Mouse (Mus musculus): ENCODE measurements around the gene Hbb-bt.
"Not testable (repeated sequence)": the region's sequence is repeated elsewhere in the genome, so short reads cannot be mapped to it uniquely, and the experiment has no call there.

Gene Hbb-bt

DNA sequence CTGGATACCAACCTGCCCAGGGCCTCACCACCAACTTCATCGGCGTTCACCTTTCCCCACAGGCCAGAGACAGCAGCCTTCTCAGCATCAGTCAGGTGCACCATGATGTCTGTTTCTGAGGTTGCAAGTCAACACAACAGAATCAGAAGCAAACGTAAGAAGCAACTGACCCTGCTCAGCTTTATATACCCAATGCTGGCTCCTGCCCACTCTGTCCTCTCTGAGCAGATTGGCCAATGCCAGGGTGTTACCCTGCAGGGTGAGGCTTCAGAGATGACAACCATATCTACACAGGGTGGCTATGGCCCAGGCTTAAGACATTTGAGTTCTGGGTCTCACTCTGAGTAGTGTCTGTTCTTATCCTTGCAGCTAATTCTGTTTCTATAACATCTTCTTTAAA lies at the start of gene Hbb-bt:
Gene Hbb-bt, minus strand, starts transcription at position 231 of the 400 bp plus-strand sequence.
- no peak for DNase-seq

DNA sequence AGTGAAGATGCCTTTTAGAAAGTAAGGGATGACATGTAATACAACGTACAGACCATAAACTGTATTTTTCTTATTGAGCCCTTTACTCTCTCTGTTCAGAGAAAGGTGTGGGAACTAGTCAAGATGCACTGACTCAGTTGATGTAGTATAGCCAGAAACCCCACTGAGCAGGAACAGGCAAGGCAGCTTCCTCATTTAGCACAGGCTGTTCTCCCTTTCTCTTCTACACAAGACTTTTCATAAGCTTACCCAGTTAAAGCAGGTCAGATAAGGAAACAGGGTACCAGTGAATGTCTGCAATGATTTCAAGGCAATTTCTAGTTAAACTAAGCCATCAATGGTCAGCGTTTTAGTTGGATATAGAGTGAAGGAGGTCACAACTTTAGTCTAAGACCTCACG lies 47.7 kb upstream of the Hbb-bt start:
- DNase-seq: no peak

DNA sequence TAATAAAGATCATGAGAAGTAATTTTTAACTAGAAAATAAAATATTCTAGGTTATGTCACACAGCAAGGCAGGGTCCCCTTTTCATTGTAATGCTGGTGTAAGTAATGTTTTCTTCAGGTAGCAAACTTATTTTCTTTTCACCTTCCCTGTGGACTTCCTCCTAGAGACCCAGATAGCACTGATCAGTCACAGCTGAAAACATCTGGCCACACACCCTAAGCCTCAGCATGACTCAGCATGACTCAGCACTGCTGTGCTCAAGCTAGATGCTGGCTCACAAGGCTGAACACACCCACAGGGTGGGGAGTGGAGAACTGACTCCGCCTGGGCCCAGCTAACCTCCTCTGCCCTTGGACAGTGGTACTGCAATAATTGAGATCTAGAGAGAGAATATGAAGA lies 47.1 kb upstream of the Hbb-bt start:
- no peak for DNase-seq

GRCm38 (mm10) chr7:103859076-103859475 lies 45.3 kb upstream of the Hbb-bt start:
- DNase-seq: no peak

- DNase-seq: no peak
Observed at GRCm38 (mm10) chr7:103854669-103855068, 40.9 kb upstream of the Hbb-bt start.

DNA sequence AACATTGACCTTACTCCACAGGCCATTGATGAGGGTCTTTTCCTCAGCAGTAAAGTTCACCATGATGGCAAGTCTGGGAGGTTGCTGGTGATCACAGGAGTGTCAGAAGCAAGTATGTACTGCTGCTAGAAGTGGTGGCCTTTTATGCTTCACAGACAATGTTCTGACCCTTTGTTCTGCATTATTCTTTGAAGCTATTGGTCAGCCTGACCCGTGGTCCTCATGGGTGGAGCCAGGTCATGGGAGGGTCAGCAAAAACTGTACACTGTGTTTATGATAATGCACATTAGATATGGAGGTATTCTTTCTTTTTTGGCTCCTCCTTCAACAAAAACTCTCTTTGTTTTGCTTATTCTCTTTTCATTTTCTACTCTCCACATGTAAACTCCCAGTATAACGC lies 39.3 kb upstream of the Hbb-bt start, which contains the start of gene Hbb-y:
Gene Hbb-y, minus strand, starts transcription at position 127 of the 400 bp plus-strand sequence.
- no peak for DNase-seq

- DNase-seq: no peak
Observed at GRCm38 (mm10) chr7:103844525-103845325, 30.9 kb upstream of the Hbb-bt start.

- no peak for DNase-seq
Observed at GRCm38 (mm10) chr7:103843034-103843433, 29.2 kb upstream of the Hbb-bt start, which contains the start of gene Hbb-bh1. TSS of gene Hbb-bh1 (minus strand) at chr7:103843164.

DNA sequence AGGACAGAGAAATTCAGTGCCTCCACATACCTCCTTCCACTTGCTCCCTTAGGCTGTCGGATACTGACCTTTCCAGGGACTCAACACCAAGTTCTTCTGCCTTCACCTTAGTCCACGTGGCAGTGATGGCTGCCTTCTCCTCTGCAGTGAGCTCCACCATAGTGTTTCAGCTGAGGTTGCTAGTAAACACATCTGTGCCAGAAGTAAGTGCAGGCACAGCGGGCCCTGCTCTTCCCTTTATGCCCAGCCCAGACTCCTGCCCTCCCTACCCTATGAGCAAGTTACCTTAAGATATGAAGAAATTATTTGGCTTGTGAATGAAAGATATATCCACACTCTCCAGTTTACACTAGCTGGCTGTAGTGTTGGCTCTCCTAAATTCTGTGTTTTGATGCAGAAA lies 26.5 kb upstream of the Hbb-bt start, which contains the start of gene Hbb-bh2:
Gene Hbb-bh2, minus strand, starts transcription at position 253 of the 400 bp plus-strand sequence.
- DNase-seq: no peak

GRCm38 (mm10) chr7:103827808-103828207 lies 14.0 kb upstream of the Hbb-bt start, which contains the start of gene Hbb-bs:
TSS of gene Hbb-bs (minus strand) at chr7:103828096.
- DNase-seq: no peak

- not testable (repeated sequence) for DNase-seq
Observed at GRCm38 (mm10) chr7:103827139-103827538, 13.3 kb upstream of the Hbb-bt start.

DNA sequence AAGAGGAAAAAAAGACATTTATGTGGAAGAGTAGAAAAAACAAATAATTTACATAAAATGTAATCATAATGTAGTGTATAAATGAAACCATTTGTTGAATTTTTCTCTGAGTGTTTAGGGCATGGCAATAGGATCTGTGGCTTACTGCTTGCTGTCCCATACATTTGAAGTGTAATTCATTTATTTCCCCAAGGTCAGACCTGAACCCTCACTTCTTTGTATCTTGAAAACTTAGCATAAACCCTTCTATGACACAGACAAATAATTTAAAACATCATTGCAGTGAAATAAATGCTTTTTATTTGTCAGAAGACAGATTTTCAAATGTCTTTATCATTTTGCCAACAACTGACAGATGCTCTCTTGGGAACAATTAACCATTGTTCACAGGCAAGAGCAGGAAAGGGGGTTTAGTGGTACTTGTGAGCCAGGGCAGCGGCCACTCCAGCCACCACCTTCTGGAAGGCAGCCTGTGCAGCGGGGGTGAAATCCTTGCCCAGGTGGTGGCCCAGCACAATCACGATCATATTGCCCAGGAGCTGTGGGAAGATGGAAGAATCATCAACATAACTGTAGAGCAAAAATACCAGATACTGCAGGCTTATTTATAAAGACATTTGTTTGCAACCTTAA lies 12.6 kb upstream of the Hbb-bt start:
- no peak for DNase-seq

DNA sequence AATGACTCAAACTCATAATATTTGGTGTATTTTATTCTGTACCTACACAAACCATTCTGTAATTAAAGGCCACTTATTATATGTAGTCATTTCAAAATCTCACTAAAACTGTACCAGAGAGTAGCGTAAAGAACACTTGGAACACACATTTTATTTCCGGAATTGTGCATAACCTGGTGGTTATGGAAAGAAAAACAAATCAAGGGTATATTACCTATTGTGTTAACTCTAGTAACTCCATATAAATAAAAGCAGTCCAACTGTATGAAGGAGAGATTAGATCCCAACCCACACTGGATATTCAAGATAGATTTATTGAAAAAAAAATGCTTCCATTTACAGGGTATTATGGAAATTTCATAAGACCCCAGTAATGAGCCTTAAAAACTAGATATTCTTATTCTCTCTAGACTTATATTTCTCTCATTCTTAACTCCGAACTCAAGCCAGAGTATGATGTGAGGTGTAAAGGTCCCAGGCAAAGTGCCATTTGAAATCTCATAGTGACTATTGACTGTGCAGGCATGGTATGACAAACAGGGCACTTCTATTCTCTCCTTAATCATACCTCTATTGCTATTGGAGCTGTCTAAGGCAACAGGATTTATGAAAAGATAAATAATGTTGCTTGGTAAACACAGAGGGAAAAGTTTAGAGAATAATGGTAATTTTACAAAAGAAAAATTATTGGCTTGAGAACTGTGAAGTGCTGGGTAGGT lies 11.9 kb upstream of the Hbb-bt start:
- no peak for DNase-seq

DNA sequence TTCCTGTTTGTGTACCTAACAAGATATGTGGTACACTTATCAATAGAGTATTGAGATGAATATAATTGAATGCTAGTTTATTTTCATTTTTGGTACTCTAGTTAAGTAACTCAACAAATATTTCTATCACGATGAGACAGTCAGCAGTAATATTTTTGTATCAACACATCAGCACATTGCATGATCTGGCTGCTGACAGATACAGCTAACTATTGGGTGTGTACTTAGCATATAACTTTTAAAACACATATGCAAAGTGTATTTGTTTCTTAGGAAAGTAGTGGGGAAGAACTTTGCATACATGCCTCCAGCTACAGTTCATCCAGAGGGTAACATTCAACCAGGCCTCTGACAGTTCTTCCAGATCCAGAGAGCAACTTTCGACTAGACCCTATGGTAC lies 10.8 kb upstream of the Hbb-bt start:
- DNase-seq: no peak

DNA sequence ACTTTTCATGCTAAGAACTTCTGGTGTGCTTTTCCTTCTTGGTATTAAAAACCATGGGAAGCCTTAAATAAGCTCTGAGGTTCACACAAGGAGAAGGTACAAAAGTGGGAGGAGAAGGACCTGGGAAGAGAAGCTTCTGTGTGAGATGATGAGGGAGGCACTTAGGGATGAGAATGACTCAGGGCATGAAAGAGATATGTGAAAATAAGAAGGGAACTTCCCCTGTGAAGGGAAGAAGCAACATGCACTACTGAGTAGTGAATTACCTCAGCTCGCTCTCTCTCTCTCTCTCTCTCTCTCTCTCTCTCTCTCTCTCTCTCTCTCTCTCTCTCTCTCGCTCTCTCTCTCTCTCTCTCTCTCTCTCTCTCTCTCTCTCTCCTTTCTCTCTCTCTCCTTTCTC lies 1.3 kb upstream of the Hbb-bt start:
- DNase-seq: not testable (repeated sequence)

DNA sequence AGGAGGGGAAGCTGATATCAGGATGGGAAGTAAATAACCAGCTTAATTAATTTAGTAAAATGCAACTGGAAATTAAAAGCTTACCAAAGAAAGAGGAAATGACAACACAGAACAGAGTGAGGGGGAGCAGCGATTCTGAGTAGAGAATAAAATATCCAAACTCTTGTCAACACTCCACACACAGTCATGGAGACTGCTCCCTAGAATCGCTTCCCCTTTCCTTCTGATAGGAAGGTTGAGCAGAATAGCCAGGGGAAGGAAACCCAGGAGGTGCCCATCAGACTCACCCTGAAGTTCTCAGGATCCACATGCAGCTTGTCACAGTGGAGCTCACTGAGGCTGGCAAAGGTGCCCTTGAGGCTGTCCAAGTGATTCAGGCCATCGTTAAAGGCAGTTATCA lies 644 bp downstream of the Hbb-bt start:
- DNase-seq: not testable (repeated sequence)

GRCm38 (mm10) chr7:103812174-103812573 lies 1.6 kb downstream of the Hbb-bt start:
- no peak for DNase-seq

GRCm38 (mm10) chr7:103811223-103811845 lies 2.5 kb downstream of the Hbb-bt start:
- no peak for DNase-seq

- DNase-seq: no peak
Observed at GRCm38 (mm10) chr7:103810746-103811145, 3.0 kb downstream of the Hbb-bt start.

DNA sequence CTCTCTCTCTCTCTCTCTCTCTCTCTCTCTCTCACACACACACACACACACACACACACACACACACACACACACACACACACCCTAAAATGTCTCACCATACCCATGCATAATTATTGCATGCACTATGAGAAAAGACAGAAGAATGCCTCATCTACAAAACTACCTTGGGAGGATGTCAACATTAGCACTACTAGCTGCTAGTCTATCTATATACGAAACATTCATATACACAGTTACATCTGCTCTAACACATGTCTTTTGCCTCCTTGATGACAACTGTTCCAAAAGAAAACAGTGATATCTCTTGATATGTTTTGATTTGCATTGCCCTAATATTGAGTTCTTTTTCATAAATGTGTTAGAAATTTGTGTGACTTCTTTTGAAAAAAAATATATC lies 3.5 kb downstream of the Hbb-bt start:
- no peak for DNase-seq

GRCm38 (mm10) chr7:103809801-103810155 lies 4.0 kb downstream of the Hbb-bt start:
- DNase-seq: no peak

- DNase-seq: no peak
Observed at GRCm38 (mm10) chr7:103808971-103809800, 4.6 kb downstream of the Hbb-bt start.
